ENCODE assay signal across 22 mouse cellular contexts in genomic region chr9:35160662-35161061, GRCm38 (mm10).
"Had no signal": no experiment of that assay in that cellular context is flagged by ENCODE, and none has a peak within 500 bp of the region (broad histone marks: within the 10 kb centered on the region; RNA-seq: fewer than 3 reads in every experiment).

No protein-coding gene starts in this region.

- ATAC-seq: forebrain, postnatal 0 days; hindbrain, postnatal 0 days; intestine, embryonic 16.5 days had no signal

- H3K9me3 ChIP-seq: heart, embryonic 13.5 days; heart, embryonic 15.5 days; hindbrain, embryonic 13.5 days; hindbrain, embryonic 15.5 days; limb, embryonic 10.5 days; limb, embryonic 12.5 days had no signal

- H3K4me1 ChIP-seq: hindbrain, embryonic 13.5 days; limb, embryonic 10.5 days had no signal

- H3K9ac ChIP-seq: forebrain, postnatal 0 days; heart, embryonic 13.5 days; heart, embryonic 15.5 days; hindbrain, embryonic 13.5 days; hindbrain, embryonic 15.5 days; limb, embryonic 12.5 days; liver, embryonic 14.5 days had no signal

- H3K4me3 ChIP-seq: heart, embryonic 13.5 days; heart, embryonic 15.5 days; hindbrain, embryonic 13.5 days; hindbrain, embryonic 15.5 days; left cerebral cortex, adult 2 months; limb, embryonic 10.5 days; limb, embryonic 12.5 days had no signal

- H3K27ac ChIP-seq: heart, embryonic 13.5 days; heart, embryonic 15.5 days; hindbrain, embryonic 13.5 days; hindbrain, embryonic 15.5 days; hindbrain, postnatal 0 days; left cerebral cortex, adult 2 months; limb, embryonic 10.5 days; limb, embryonic 12.5 days; liver, embryonic 14.5 days had no signal

- H3K36me3 ChIP-seq: heart, embryonic 15.5 days; hindbrain, embryonic 15.5 days had no signal

- H3K27me3 ChIP-seq: heart, embryonic 13.5 days; heart, embryonic 15.5 days; hindbrain, embryonic 13.5 days; hindbrain, embryonic 15.5 days; limb, embryonic 12.5 days had no signal

- H3K4me2 ChIP-seq: heart, embryonic 11.5 days; heart, embryonic 13.5 days; heart, embryonic 15.5 days; hindbrain, embryonic 13.5 days; hindbrain, embryonic 15.5 days; limb, embryonic 12.5 days had no signal

- DNase-seq: forebrain, postnatal 0 days; gastrocnemius, postnatal 14 days; gastrocnemius, postnatal 36 days; heart, adult 18-20 months; heart, postnatal 14 days; heart, postnatal 36 days; kidney, adult 18-20 months; kidney, adult 9 months; kidney, postnatal 14 days; kidney, postnatal 36 days; liver had no signal
